15 mouse cellular contexts compared by ENCODE assay signal in genomic region chr14:96787917-96788316, GRCm38 (mm10).
DNase-seq lines count a peak whose midpoint lies in the region; TF ChIP-seq lines count a peak whose summit lies in the region.
"Had no signal": no experiment of that assay in that cellular context is flagged by ENCODE, and none has a peak within 500 bp of the region (broad histone marks: within the 10 kb centered on the region; RNA-seq: fewer than 3 reads in every experiment).

No protein-coding gene starts in this region.

- DNase-seq in cerebellum, postnatal 14 days: peak; percentile 2 to 6
- no peak for DNase-seq in cerebellum, adult 9-10 months
- peak; percentile 74 for DNase-seq in heart, adult 11 months
- DNase-seq in heart, adult 8-10 months (ENCODE audit: low spot score): no peak
- peak; percentile 11 for DNase-seq in left cerebral cortex, postnatal 4 days
- DNase-seq in left cerebral cortex, adult 8-10 months (ENCODE audit: low spot score in 2 of 2): no peak
- DNase-seq in brain, embryonic 14.5 days (ENCODE audit: low read depth): peak; percentile 6
- no peak for DNase-seq in gastrocnemius, postnatal 14 days
- DNase-seq: adrenal gland, adult 2 months; adrenal gland, postnatal 10 days; adrenal gland, postnatal 25 days; cerebellum, adult 11-12 months; cerebellum, adult 2 months; cerebellum, postnatal 25 days; forebrain, postnatal 0 days had no signal

- intact Hi-C loops in left cerebral cortex, postnatal 4 days (cut with DNase I): no loop called here
- intact Hi-C loops in gastrocnemius, postnatal 14 days (cut with DNase I; ENCODE audit: low total_unique reads): no loop called here

- no peak for TF ChIP-seq CTCF in brain, embryonic 14.5 days (IDR thresholded peaks at IDR 0.05; ENCODE audit: borderline replicate concordance, extremely low read depth, insufficient read depth, insufficient read length)

- no peak for TF ChIP-seq POLR2A in brain, embryonic 14.5 days (IDR thresholded peaks at IDR 0.05; ENCODE audit: borderline replicate concordance, extremely low read depth, insufficient read depth, insufficient read length, poor library complexity, severe bottlenecking)

Comparison
In these comparisons a context has a peak if more than half of its experiments do, and no peak if none do; other contexts are left out.
1. DNase-seq: peak in cerebellum, postnatal 14 days (2 of 2), heart, adult 11 months (single experiment), left cerebral cortex, postnatal 4 days (single experiment) and brain, embryonic 14.5 days (single experiment); none in cerebellum, adult 9-10 months (single experiment), heart, adult 8-10 months (single experiment), left cerebral cortex, adult 8-10 months (0 of 2) and gastrocnemius, postnatal 14 days (single experiment).